Mouse (Mus musculus) testis, postnatal 10 days (tissue): ENCODE data around the gene Xylt1.

Experiments used
- DNase-seq: peaks from one replicate; pipeline ENCODE4 v3.0.0; 2021; ENCODE audit warnings: low spot score

The Xylt1 gene

GRCm38 (mm10) chr7:117563939-117564499 is 183.2 kb downstream of the Xylt1 start:
- DNase-seq, result no peak

DNA sequence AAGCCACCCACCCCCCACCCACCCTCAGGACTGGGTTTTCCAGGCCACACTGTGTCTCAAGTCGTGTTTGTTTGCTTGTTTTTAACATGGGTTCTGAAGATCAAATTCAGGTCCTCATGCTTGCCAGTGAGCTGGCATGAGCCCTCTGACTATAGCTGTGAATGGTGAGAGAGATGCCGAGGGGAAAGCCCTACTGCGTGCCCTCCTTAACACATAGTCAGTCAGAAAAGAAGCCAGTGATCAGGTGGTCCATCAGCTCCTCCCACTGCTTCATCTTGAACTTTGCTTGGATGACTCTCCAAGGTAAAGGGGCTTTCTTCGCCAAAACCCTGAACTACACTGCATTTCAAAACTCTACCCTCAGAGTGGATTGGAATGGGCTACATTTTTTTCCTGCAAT is 183.8 kb downstream of the Xylt1 start:
- no peak for DNase-seq

DNA sequence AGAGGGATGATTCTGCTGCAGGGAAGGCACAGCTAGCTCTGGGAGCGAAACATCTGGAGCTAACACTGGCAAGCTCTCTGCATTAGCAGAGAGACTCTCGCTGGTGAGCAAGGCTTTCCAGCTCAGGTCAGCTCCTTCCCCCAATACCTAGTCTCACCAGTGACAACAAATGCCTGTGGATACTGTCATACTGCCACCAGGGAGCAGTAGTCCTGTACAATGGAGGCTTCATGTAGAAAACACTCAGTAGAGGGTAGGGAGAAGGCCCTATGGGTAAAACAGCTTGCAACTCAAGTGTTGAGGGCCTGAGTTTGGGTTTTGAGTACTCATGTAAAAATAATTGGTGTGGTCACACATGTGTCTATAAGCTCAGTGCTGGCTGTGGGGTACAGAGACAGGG is 185.3 kb downstream of the Xylt1 start:
- no peak for DNase-seq

DNA sequence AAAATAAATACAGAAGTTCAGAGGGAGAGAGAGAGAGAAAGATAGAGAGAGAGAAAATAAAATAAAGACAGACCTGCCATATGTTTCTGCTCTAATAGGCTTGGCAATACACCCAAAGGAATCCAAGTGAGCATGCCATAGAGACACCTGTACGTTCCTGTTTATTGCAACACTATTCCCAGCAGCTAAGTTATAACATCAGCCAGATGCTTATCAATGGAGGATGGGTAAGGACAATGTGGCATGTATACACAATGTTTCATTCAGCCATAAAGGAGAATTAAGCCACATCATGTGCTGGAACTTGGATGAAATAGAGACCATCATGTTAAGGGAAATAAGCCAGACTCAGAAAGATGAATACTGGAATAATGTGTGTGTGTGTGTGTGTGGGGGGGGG is 186.1 kb downstream of the Xylt1 start:
- no peak for DNase-seq

GRCm38 (mm10) chr7:117567252-117567651 is 186.5 kb downstream of the Xylt1 start:
- DNase-seq, result no peak

- DNase-seq, result no peak
These were observed 187.0 kb downstream of the Xylt1 start for GRCm38 (mm10) chr7:117567653-117568340.

DNA sequence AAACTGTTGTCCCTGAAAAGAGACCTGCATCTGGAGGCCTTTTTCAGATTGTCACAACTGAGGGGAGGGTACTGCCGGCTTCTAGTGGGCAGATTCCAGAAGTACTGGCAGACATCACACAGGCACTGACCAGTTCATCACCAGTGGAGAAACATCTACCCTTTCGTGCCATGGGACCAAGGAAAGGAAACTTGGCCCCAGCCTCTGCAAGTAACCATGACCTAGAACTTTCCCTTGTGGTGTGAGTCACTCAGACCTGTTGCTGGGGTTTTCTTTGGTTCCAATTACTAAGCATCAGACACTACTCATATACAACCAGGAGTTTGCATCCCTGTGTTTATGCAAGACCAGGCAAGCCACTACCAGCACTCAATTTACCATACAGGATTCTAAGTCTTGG is 190.4 kb downstream of the Xylt1 start:
- DNase-seq, result no peak

DNA sequence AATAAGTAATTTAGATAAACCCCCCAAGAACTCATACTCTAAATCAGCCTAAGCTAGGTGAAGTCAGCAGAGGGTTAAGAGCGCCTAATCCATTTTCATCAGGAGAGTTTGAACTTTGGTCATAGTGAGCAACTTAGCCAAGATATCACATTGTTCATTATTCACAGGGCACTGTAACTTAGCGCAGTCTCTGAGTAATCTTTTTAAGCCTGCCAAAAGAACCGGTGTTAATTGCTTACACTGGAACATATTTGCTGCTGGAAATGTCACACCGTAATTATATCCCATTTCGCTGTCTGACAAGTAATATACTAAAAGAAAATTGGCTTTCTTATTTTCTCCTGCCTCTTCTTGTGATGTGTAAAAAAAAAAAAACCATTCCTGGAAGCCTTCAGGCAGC is 190.9 kb downstream of the Xylt1 start:
- no peak for DNase-seq

DNA sequence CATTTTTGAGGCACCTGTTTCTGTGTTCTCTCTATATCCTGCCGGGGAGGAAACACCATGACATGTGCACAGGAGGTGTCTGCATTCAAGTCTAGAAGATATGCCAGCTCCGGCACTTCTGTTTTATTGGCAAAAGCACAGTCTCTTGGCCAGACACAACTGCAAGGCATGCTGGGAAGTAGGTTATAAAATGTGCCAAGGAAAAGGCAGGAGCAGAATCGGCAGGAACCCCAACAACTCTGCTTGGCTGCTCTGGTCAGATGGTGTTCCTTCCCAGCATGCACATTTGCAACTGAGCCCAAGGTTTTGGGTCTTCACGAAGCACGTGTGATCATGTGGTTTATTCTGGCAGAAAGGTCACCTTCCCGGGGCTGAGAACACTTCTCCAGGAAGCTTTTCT is 192.4 kb downstream of the Xylt1 start:
- DNase-seq, result no peak

- DNase-seq, result no peak
These were observed 194.6 kb downstream of the Xylt1 start for GRCm38 (mm10) chr7:117575417-117575816.

GRCm38 (mm10) chr7:117577035-117577434 is 196.3 kb downstream of the Xylt1 start:
- no peak for DNase-seq

DNA sequence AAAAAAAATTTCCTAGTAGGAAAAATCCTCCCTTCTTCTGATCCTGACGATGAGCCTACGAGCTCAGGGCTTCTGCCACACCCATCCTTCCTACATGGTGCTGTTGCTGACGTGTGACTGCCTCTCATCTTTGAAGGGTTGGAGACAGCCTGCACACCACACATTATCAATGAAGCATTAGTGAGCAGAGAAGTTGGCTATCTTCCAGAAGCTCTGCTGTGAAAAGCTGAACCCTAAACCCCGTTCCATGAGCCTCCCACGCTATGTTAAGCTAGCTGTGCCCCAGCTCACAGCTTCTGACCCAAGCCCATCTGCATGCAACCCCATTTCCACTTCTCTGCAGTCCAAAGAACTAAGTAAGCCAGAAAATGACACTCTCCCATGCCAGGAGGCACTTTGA is 204.4 kb downstream of the Xylt1 start:
- no peak for DNase-seq

- no peak for DNase-seq
These were observed 206.0 kb downstream of the Xylt1 start for GRCm38 (mm10) chr7:117586811-117587210.

- DNase-seq, result no peak
These were observed 206.6 kb downstream of the Xylt1 start for GRCm38 (mm10) chr7:117587234-117587929.

GRCm38 (mm10) chr7:117588426-117588825 is 207.6 kb downstream of the Xylt1 start:
- DNase-seq, result no peak

DNA sequence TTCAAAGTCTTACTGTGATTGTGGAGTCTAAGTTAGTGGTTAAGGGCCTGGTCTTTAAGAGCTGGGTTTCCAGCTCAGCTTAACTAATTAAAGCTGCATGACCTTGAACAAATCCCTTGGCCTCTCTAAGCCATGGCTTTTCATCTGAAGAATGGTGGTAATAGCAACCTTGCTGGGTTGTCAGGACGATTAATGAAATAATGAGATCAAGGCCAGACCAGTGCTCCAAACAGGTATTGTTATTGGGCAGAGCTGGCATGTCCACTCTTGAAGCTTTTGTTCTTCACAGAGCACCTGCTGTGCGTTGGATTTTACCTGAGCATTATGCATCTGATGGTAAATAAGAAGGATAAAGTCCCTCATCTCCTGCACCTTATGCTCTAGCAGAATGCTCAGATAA is 208.6 kb downstream of the Xylt1 start:
- DNase-seq, result no peak

GRCm38 (mm10) chr7:117589820-117590219 is 209.0 kb downstream of the Xylt1 start:
- no peak for DNase-seq

DNA sequence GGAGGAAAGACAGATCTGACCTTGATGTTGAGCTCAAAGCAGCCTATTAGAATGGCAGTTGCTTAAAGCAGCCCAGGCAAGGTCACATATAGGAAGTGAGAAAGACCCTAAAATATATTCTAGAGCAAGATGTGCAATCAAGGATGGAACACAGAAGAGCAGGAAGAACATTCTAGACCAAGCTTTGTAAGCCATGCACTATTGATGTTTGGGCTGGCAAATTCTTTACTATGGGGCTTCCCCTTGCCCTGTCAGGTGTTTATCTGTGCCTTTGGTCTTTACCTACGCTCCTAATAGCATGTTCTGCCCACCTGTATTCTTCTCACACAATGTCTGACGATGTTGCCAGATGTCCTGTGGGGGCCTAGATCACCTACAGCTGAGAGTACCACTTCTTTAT is 213.4 kb downstream of the Xylt1 start:
- DNase-seq, result no peak

DNA sequence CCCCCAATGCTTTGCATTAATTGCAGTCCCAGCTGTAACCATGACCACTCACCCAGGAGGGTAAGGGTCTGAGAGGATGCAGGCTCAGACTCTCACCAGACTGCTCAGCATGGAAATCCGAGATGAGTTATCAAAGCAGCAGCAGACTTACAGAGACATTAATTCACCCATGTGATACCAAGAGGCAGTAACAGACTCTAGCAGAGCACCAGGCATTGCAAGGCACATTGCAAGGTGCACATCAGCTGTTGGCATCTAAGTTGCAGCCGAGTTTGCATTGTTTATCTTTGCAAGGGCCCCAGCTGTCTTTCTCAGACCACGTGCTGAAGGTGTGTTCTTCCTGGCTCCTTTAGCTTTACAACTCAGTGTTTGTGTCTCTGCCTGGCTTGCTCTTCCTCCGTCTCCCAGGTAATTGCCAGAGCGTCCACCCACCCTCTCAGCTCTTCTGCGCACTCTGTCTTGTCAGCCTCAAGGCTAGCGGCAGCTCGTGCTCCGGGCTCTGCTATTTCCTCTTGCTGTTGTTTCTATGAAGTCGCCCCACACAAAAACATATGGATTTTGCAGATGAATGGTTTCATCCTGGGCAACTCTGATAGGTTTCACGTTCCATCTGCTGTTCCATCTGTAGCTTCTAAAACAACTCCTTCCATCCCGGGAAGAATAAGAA is 214.4 kb downstream of the Xylt1 start:
- DNase-seq, result no peak

DNA sequence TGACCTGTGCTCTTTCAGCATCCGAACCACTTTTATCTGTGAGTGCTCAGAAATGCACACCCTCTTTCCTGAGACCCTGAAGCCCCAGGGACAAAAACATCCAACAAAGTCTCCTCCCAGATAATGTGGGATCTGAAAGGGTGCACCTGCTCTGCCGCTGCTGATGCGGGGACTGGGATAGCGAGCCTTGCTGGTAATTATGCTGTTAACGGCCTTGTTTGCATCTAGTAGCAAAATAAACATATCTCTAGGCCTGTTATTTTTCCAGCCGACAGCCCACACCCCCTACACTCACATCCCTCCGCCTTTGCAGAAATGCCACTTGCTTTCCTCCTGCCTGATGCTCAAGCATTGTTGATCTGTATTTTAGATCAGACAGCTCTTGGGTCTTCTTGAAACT is 219.7 kb downstream of the Xylt1 start:
- DNase-seq, result no peak

GRCm38 (mm10) chr7:117610439-117610838 is 229.7 kb downstream of the Xylt1 start:
- DNase-seq, result no peak

DNA sequence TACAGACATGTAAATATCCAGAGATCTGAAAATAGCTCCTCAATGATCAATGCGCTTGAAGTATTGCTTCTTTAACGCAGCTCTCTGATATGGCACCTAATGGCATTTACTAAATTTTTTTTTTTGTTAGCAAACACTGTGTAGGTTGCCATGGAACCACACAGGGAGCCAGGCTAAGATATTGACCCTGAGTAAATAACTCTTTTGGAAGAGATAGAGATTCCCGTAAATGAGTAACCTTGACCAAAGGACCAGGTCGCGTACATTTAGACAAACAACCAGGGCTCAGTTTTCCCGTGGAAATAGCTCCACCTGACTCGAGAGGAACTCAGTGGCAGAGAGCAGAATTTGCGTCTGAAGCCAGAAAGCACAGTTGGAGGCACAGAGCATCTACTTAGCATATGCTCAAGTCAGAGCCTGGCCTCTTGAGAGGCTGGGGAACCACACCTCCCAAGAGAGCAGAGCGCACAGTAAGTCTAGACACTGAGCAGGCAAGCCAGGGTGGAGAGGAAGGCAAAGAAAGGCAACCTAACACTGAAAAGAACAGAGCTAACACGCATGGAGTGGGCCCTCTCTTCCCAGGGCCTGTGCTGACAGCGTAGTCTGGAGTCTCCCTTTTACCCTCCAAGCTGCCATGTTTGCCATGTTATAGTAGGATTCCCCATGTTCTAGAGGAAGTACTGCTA is 232.2 kb downstream of the Xylt1 start:
- DNase-seq, result no peak
